Mouse (Mus musculus): ENCODE measurements around the gene Map3k5.

The Map3k5 gene

GRCm38 (mm10) chr10:20167467-20167866 lies 233.2 kb downstream of the Map3k5 start:
- DNase-seq: no peak

DNA sequence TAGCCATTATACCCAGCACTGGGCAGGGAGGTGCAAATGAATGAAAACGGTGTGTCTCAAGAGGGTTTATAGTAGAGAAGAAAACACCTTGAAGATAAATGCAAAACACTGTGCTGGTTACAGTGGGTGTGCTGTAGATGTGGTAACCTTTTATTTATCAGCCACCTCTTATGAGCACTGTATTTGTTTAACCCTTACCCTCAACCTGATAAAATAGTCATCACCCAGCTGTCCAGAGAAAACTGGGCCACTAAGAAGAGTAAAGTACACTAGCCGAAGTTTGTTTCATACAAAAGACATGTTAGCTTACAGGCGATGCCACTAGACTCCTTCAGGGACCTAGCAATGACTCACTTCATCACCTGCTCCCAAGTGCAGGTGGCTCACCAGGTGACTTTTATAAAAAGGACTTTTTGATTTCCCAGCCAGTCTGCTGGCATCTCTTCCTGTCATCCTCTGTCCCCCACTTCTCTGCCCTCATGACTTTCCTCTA lies 235.0 kb downstream of the Map3k5 start:
- DNase-seq: no peak

- DNase-seq: no peak
Observed at GRCm38 (mm10) chr10:20169927-20170604, 235.8 kb downstream of the Map3k5 start.

DNA sequence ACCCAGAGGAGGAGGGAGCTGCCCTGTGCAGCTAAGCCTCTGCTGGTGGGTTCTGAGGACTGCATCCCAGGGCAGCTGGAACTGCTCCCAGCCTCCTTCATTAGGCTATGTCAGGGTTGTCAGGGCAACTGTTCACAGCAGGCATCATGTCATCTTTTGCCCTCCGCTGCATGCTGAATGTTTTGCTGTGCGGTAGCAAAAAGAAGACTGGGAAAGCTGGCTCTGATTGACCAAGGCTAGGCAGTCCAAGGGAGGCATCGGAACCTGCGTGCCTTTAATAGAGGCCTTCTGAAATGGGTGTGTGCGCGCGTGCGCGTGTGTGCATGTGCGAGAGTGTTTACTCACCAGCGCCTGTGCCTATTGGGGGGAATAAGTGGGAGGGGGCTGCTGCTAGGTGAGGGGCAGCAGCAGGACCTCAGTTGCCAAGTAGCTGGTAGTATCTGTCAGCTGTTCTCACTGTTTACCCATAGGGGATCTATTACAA lies 236.4 kb downstream of the Map3k5 start:
- DNase-seq: peak; percentile 93

GRCm38 (mm10) chr10:20171209-20171608 lies 236.9 kb downstream of the Map3k5 start:
- DNase-seq: no peak

DNA sequence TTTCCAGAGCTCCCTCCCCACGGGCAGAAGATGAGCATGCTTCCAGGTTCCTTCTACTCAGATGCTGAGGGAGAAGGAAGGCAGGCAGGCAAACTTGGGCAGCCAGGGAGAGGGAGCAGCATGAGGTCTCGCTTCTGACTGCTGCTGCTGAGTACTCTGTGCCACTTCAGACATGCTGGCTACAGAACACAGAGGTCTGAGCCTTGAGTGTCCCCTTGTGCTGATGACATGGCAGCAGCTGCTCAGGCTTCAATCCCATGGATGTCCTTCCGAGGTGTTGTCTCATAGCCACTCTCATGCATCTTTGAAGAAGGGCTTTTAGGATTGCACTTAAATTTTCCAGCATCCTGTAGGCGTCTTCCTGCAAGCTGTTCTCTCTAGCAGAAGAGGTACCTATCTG lies 237.5 kb downstream of the Map3k5 start:
- no peak for DNase-seq

- DNase-seq: no peak
Observed at GRCm38 (mm10) chr10:20173733-20174132, 239.5 kb downstream of the Map3k5 start.

DNA sequence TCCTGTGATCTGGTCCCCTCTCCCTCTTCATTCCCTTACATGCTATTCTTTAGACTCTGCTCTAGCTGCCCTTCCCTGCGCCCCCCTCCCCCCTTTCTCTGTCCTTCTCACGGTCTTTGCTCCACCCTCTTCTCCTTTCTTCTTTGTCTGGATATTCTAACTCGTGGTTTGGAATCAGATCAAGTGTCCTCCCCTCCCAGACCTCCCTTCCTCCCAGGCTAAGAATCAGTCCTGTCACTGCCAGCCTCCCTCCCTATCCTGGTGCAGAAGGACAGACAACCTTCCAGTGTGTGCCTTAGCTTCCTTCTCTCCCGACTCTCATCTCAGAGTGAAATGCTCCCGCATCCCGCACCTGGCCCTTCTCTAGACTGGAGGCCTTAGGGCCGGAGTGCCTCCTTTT lies 241.8 kb downstream of the Map3k5 start:
- peak; percentile 69 for DNase-seq

DNA sequence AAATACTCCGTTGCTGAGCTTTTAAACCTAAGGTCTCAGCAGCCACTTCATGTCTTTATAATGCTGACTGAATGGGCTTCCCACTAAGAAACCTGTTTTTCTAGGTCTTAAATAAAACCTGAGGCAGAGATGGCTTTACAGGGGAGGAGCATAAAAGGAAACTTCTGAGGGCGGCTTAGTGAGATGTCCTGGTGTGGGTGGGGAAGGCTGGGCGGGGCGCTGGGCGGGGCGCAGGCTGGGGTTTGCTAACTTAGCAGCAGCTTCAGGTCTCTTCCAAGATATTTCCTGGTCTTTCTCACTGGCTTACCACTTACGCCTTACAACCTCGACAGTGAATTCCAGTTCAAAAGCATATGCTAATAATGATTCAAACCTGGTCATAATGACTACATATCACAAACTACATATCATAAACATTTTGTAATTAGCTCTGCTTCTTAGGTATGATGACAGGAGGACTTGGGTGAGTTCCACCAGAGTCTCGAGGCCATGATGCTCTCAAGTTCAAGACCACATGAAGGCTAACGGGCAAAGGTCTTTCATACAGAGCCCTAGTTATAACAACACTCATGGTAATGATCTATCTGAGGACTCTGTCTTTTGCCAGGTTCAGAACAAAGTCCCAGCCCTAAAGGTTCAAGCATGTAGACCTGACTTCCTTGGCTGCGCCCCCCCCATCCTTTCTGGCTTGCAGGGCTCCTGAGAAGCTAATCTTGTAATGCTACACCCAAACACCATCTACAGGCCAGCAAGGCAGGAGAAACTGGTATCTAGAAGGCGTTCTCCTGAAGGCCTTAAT lies 244.7 kb downstream of the Map3k5 start:
- no peak for DNase-seq

- no peak for DNase-seq
Observed at GRCm38 (mm10) chr10:20181198-20181597, 246.9 kb downstream of the Map3k5 start.

DNA sequence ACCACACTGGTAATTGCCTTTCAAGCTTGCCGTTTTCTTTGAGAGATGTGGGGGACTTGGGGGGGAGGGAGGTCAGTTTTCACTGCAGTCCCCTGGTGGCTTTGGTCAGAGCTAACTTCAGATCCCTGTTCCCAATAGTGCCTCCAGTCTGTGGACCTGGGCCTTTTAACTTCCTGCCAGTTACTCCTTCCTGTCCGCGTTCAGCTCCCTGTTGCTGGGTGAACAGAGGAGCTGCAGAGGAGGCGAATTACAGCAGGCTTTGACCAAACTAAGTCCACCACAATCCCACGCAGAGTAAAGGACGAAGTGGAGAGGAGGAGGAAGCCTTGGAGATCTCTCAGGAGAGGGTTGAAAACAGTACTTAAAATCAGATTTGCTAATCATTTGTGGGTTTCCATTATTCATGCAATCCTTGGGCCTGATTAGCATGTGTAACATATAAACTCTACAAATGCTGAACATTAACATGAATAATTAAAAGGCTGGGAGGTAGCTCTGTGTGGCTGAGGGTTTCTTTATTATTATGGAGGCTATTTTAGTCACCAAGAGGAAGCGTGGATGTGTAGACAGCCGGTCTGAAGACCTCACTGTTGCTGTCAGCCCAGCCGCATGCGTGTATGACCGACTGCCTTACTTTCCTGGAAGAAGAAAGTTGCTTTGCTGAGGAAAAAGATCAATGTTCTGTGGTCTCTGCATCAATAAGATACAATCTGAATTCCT lies 247.6 kb downstream of the Map3k5 start:
- no peak for DNase-seq

DNA sequence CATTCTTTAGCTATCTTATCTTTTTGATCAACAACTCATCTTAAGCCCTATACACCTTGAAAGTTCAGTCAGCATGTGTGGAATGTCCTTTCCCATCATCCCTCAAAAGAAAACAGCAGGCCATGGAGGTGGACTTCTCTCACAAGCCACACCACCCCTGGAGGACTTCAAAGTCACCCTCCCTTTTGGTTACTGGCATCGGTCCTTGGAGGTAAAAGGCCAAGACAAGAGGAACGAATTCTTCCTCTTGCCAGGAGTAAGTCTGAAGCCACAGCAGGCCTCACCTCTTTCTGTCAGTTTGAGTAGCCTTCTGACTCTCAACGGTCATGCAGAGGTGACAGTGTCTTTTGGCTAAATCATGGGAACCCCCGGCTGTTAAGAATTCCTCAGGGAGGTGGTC lies 250.1 kb downstream of the Map3k5 start:
- no peak for DNase-seq

DNA sequence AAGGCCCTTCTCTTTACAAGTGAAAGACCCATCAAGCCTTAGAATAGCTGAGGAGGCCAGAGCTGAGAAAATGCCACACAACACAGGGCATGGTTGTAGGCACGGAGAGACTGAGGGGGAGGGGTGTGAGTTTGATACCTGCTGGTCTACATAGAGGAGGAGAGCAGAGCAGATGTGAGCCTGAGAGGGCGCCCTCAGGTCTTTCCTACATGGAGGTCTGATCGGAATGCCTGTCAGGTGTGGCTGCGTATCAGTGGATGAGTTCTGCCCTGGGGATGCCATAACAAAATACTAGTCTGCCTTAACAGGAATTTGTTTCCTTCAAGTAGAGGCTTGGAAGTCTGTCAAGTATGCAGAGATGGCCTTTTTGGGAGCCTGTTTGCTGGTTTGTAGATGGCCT lies 251.0 kb downstream of the Map3k5 start:
- no peak for DNase-seq

DNA sequence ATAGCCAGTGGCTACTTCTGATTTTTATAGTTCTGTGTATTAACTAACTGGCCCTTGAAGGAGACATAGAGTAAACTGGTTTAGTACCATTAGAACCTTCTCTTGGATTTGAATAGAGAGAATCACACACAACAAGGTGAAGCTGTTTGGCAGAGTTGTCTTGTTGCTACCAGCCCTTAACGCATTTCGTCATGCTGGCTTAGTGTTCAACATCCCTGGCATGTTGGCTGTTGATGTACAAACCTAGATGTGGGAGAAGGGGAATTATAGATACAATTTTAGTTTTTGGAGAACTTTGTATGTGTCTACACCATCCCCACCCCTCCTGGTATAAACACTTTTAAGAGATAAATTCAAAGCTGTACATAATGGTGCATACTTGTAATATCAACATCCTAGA lies 251.5 kb downstream of the Map3k5 start:
- DNase-seq: no peak

DNA sequence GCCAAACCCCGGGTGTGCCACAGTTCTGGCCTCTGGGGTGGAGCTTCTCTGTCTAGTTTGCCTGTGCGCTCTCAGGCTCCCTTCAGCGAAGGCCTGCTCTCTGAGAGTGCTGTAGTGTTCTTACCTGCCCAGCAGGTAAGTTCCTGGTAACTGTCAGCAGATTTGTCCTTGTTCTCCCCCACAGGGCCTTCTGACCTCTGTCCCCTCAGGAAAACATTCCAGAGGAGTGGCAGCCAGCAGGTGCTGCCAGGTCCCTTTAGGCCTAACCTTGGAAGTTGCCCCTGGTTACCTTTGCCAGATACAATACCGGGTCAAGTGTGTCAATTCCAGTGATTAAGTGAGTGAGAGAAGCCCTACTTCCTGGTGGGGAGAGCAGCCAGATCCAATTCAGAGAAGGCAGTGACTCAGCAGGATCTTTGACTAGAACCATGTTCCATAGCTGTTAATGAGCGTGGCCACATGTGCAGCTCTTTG lies 252.6 kb downstream of the Map3k5 start:
- no peak for DNase-seq

DNA sequence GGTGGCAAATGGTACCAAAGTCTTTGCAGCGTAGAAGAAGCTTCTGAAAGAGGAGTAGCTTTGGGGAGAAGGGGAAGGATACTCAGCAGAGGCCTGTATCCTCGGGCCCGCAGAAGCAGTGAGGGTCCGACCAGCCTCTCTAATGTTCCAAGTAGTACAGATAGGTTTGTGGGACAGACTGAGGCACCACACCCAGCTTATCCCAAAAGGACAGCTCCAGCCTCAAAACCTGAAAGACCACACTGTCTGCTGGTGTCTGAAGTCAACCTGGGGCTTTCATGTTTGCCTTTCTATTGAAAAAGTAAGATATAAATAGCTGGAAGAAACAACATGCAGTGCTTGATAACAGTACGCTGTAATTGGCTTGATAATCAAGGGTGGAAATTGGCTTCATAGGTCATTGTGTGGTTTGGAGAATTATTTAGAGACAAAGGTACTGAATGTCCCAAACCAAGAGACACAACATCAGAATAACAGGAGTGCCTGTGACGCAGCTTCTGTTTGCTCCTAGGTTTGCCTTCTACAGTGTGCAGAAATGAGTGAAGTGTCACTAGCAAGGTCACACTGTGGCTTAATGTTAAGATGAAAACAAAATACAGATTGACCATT lies 256.0 kb downstream of the Map3k5 start:
- no peak for DNase-seq

Data from layer of hippocampus, adult 9-11 months (tissue).